Mouse (Mus musculus): ENCODE data around the gene Art2b.
"Not testable (repeated sequence)": the region's sequence is repeated elsewhere in the genome, so short reads cannot be mapped to it uniquely, and the experiment has no call there.

Art2b gene

GRCm38 (mm10) chr7:101585408-101585807, at the start of gene Art2b:
Gene Art2b (minus strand): TSS chr7:101585600.
- peak; percentile 68 for DNase-seq (ENCODE audit: low read depth)

- peak; percentile 58 for DNase-seq (ENCODE audit: low read depth)
Measured at GRCm38 (mm10) chr7:101634513-101634912, 49.1 kb upstream of the Art2b start.

GRCm38 (mm10) chr7:101633629-101634177, 48.3 kb upstream of the Art2b start:
- DNase-seq (ENCODE audit: low read depth): no peak

GRCm38 (mm10) chr7:101628481-101628880, 43.1 kb upstream of the Art2b start:
- DNase-seq (ENCODE audit: low read depth): no peak

- not testable (repeated sequence) for DNase-seq (ENCODE audit: low read depth)
Measured at GRCm38 (mm10) chr7:101627166-101627565, 41.8 kb upstream of the Art2b start.

GRCm38 (mm10) chr7:101624283-101624682, 38.9 kb upstream of the Art2b start:
- no peak for DNase-seq (ENCODE audit: low read depth)

GRCm38 (mm10) chr7:101621861-101622260, 36.5 kb upstream of the Art2b start:
- DNase-seq (ENCODE audit: low read depth): not testable (repeated sequence)

- DNase-seq (ENCODE audit: low read depth): peak; percentile 82
Measured at GRCm38 (mm10) chr7:101620373-101620772, 35.0 kb upstream of the Art2b start.

GRCm38 (mm10) chr7:101618273-101618672, 32.9 kb upstream of the Art2b start:
- no peak for DNase-seq (ENCODE audit: low read depth)

GRCm38 (mm10) chr7:101617438-101618165, 32.2 kb upstream of the Art2b start:
- no peak for DNase-seq (ENCODE audit: low read depth)

- DNase-seq (ENCODE audit: low read depth): no peak
Measured at GRCm38 (mm10) chr7:101616136-101616835, 30.9 kb upstream of the Art2b start.

GRCm38 (mm10) chr7:101615406-101615805, 30.0 kb upstream of the Art2b start:
- DNase-seq (ENCODE audit: low read depth): no peak

- not testable (repeated sequence) for DNase-seq (ENCODE audit: low read depth)
Measured at GRCm38 (mm10) chr7:101612786-101613527, 27.6 kb upstream of the Art2b start.

- no peak for DNase-seq (ENCODE audit: low read depth)
Measured at GRCm38 (mm10) chr7:101607845-101608244, 22.4 kb upstream of the Art2b start.

GRCm38 (mm10) chr7:101600406-101600805, 15.0 kb upstream of the Art2b start:
- DNase-seq (ENCODE audit: low read depth): peak; percentile 68

- no peak for DNase-seq (ENCODE audit: low read depth)
Measured at GRCm38 (mm10) chr7:101598482-101598881, 13.1 kb upstream of the Art2b start.

GRCm38 (mm10) chr7:101594969-101595368, 9.6 kb upstream of the Art2b start:
- peak; percentile 58 for DNase-seq (ENCODE audit: low read depth)

GRCm38 (mm10) chr7:101584271-101584670, 1.1 kb downstream of the Art2b start:
- not testable (repeated sequence) for DNase-seq (ENCODE audit: low read depth)

- DNase-seq (ENCODE audit: low read depth): no peak
Measured at GRCm38 (mm10) chr7:101582012-101582411, 3.4 kb downstream of the Art2b start.

- DNase-seq (ENCODE audit: low read depth): peak; percentile 77
Measured at GRCm38 (mm10) chr7:101580863-101581262, 4.5 kb downstream of the Art2b start.

- DNase-seq (ENCODE audit: low read depth): peak; percentile 53
Measured at GRCm38 (mm10) chr7:101574413-101574812, 11.0 kb downstream of the Art2b start.

GRCm38 (mm10) chr7:101573636-101574035, 11.8 kb downstream of the Art2b start:
- not testable (repeated sequence) for DNase-seq (ENCODE audit: low read depth)

Data from naive thymus-derived CD4-positive, alpha-beta T cell, adult 2 months (primary cell).